Mouse (Mus musculus): ENCODE measurements at regions not wholly inside any gene's neighbourhood (a gene's known extent, or its start where the extent isn't known, plus 50 kb on each side); places are given as distances from the start of the nearest gene placed in this dataset.

DNA sequence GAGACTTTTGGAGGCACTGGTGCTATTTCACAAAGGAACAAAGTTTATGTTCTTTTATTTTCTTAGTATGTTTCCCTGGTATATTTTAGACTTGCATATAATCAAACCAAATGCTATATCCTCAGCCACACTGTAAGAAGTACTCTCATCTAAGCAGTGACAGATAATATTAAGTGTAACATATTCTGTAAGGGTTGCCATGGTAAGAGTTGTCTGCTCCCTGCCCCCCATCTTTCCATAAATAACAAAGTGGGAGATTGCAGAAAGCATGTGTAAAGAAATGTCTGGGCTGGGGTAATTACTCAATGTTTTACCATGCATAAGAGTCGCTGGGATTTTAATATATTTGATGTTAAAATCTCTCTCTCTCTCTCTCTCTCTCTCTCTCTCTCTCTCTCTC is 473.5 kb upstream of the Lcorl start:
- DNase-seq (ENCODE audit: extremely low spot score in 1 of 2, low spot score in 1 of 2), result no peak

Data from frontal cortex, adult 2 months (tissue).